Mouse (Mus musculus) adrenal gland (tissue): ENCODE results near the gene Gipr.

Experiments
- intact Hi-C: fragments of 180-260 bp; cut with DNase I; formaldehyde crosslinking; loops from one replicate; pipeline ENCODE4 v1.15.1; 2025
- long read RNA-seq, 2 experiments: library from polyadenylated mRNA; unstranded; transcript quantifications; one replicate each; pipeline ENCODE4 v2.0.0; 2020; ENCODE audit warnings: borderline replicate concordance in 1 of 2; ENCODE audit not compliant: insufficient replicate concordance in 1 of 2

Gipr gene
- long read RNA-seq, experiment 1, result 0 reads
- long read RNA-seq, experiment 2, result 0 reads

DNA sequence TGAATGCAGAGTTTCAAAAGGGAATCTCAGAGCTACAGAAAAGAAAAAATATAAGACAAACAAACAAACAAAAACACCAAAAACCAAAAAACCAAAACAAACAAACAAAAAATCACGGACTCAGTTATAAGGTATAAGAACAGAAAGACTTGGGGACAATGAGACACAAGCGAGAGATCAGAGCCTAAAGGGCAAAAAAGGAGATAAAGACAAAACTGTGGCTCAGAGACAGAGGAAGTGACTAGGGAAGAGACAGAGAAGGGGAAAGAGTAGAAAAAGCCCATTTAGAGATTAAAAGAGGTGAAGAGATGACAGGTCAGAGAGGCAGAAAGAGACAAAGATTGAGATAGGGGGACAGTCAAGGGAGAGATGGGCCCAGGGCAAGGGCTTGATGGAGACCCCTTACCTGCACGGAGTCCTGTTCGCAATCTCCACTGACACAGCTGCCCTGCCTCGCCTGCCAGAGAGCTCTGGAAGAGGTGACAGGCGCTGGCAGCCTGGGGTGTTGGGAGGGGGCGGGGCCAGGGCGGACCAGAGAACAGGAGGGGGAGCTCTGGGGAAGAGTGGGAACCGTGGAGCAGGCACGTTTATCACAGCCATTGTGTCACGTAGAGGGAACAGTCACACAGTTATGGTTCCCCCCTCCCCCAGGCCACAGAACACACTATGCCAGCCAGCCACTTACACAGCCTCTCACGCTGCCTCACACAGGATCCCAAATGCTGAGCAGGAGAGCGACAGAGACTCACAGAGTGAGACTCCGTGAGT, at the start of gene Gipr:
Gene Gipr, minus strand, starts transcription at position 472 of the 768 bp plus-strand sequence.
- intact Hi-C loops, result no loop called here

DNA sequence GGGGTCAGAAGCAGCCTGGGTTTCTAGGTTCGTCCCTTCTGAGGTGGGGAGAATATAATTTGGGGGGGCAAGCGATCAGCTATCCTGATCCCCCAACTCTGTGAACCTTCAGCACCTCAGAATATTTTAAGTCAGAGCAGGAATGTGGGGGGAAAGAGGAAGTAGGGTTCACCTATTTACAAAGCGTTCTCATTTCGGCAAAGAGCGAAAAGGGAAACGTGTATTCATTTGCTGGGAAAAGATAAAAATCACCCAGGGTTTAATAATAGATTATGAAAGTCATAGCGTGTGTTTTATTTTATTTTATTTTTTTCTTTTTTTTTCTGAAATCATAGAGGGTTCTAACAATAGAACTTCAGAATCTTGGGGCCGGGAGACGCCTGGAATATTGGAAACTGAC, 49.0 kb upstream of the Gipr start:
- intact Hi-C loops, result loop anchor here (5.0 kb wide), 1 partner anchor 38 kb away; the partner anchor contains the start of gene Eml2

DNA sequence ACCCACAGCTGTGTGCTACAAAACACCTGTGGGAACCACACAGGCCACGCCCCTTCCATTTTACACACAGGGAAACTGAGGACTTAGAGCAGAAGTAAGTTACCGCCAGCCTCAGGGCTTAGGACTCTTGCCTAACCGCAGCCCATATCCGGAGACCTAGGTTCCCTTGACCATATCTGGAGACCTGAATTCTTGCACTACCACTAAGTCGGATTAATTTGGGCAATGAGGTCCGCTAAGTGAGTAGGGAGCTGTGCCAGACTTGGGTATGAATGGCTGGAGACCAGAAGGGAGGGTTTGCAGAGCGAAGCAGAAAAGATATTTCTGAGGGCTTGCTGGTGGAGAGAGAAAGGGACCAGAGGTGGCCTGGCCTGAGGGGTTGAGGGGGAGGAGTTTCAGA, 48.4 kb upstream of the Gipr start:
- intact Hi-C loops, result loop anchor here (5.0 kb wide), 1 partner anchor 37 kb away; the partner anchor contains the start of gene Eml2

DNA sequence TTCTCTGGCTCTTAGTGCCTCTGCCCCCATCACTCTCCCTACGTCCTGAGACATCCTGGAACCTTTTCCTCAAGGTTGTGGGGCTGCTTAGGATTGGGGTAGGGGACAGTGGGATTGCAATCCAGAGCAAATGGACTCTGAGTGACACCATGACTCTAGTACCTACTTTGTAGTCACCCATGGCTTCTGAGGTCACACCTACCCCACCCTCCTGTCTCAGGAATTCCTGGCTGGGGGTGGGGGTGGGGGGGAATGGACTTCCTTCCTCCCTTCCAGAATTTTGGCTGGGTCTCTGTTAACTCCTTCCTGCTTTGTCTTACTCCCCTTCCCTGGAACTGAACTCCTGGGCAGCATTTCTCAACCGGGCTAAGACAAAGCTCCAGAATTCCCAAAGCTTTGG, 47.5 kb upstream of the Gipr start:
- intact Hi-C loops, result loop anchor here (5.0 kb wide), 1 partner anchor 36 kb away; the partner anchor contains the start of gene Eml2

DNA sequence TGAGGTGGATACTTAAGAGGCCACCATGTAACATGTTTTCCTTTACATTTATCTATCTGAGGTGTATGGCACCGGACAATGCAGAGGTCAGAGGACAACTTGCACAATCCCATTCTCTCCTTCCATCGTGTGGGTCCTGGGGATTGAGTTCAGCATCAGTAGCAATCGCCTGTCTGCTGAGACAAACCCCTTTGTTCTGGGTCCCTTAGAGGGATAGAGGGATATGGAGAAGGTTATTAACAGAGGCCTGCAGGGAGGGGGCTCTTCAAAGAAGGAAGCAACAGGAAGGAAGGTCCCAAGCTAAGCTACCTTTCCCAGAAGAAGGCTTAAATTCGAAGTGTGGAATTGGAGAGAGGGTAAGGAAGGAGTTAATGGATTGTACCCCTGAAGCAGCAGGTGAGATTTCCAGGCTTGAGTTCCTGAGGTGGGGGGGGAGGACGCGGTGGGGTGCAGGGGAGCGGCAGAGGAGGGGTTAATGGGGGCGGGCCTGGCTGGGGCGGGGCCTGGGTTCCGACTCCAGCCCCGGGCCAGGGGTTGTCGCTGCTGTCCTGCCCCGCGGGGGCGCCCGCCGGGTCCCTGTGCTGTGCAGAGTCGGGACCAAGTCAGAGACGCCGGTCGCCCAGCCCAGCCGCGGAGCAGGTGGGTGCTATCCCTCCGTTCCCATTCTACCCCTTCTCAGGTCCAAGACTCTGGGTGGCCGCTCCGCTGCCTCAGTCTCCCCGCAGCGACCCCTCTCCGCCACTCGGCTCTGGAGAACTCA, 46.2 kb upstream of the Gipr start, which contains the start of gene Gpr4:
Gene Gpr4, plus strand, starts transcription at position 543 of the 760 bp plus-strand sequence.
- intact Hi-C loops, result loop anchor here (5.0 kb wide), 1 partner anchor 35 kb away; the partner anchor contains the start of gene Eml2

DNA sequence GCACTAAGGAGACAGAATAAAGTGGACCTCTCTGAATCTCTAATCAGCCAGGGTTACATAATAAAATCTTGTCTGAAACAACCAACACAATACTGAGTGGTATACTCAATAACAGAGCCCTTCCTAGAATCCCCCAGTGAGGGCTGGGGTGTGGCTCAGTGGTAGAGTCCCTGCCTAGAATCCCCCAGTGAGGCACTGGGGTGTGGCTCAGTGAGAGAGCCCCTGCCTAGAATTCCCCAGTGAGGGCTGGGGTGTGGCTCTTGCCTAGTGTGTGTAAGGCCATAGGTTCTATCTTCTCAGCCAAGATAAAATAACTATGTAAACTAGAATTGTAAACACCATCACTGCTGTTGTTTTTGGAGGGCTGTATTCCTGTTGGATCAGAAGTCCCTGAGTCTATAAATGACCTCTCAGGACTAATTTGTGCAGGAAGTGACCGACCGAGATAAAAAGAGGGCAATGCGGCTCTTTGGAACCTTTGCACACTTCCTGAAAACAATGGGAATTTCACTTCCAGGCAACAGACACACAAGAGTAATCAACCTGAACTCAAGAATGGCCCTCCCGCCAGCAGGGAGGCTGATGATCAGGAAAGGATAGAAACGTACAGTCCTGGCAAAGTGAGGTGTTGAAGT, 45.2 kb upstream of the Gipr start:
- intact Hi-C loops, result loop anchor here (5.0 kb wide), 1 partner anchor 34 kb away; the partner anchor contains the start of gene Eml2

DNA sequence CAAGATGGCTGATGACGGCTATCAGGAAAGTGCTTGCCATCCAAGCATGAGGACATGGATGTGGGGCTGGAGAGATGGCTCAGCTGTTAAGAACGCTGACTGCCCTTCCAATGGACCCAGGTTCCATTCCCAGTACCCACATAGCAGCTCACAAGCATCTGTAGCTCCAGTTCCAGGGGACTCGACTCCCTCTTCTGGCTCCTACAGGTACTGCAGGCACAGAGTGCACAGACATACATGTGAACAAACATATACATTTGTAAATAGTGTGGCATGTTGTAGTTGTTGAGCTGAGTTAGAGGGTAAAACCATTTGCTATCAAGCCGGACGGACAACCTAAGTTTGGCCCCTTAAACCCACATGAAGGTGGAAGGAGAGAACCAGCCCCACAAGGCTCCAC, 44.1 kb upstream of the Gipr start:
- intact Hi-C loops, result loop anchor here (5.0 kb wide), 1 partner anchor 33 kb away; the partner anchor contains the start of gene Eml2

DNA sequence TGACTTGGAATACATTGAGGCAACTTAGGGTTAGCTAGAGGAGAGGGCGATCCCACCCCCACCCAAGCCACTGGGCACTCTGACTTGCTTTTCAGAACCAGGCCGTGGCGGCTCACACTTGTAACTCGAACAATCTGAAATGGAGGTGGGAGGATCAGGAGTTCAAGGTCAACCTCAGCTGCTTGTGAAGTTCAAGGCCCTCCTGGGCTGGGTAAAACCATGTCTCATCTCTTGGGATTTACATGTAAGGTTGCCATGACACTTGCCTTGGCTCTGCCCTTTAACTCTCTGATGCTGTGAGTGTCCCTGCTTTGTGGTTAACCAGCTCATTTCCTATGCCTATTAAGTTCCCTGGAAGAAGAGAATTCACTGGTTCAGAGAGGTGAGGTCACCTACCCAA, 43.6 kb upstream of the Gipr start:
- intact Hi-C loops, result no loop called here

DNA sequence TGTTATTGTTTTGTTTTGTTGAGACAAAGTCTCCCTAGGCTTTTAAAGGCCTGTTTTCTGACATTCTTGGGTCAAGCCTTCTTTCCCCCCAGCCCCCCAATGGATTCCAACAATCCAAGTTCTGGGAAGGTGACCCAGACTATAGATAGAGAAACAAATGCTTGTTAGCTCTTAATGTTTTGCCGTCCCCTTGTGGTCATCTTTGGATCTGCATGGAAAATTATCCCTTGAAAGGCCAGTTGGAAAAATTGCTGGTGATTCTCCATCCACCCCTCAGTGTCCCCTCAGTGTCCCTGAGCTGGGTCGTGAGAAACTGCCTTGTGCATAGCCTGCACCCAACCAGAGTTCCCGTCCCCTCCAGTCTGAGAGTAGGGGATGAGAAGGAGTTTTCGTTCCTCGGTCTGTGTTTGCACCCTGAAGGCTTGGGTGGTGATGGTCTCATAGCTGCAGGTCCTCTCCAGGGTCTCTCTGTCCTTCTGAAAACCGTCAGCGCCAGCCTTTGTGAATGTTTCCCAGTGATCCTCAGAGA, 43.1 kb upstream of the Gipr start:
- intact Hi-C loops, result no loop called here

DNA sequence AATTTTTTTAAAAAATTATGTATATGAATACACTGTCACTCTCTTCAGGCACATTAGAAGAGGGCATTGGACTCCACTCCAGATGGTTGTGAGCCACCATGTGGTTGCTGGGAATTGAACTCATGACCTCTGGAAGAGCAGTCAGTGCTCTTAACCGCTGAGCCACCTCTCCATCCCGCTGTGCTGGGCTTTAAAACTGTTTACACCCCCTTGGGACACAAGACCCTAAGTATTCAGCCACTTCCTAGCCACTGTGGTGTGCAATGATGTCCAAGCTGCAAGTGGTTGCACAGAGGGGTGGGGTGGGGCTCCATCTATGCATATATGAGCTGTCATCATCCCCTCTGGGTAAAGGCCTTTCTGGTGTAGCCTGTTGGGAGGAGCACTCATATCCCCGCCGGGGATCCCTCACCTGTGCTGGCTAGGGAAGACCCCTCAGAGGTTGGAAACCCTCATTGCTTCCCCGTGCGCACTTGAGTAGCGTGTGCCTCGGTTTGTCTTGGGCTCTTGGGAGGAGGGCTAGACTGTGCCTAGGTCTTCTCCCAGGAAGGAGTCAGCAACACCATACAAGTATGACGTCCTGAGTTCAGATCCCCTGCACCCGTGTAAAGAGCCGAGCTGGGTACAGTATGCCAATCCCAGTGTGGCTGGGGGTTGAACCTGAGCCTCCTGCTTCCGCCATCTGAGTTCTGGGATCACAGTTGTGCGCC, 42.4 kb upstream of the Gipr start:
- intact Hi-C loops, result no loop called here

DNA sequence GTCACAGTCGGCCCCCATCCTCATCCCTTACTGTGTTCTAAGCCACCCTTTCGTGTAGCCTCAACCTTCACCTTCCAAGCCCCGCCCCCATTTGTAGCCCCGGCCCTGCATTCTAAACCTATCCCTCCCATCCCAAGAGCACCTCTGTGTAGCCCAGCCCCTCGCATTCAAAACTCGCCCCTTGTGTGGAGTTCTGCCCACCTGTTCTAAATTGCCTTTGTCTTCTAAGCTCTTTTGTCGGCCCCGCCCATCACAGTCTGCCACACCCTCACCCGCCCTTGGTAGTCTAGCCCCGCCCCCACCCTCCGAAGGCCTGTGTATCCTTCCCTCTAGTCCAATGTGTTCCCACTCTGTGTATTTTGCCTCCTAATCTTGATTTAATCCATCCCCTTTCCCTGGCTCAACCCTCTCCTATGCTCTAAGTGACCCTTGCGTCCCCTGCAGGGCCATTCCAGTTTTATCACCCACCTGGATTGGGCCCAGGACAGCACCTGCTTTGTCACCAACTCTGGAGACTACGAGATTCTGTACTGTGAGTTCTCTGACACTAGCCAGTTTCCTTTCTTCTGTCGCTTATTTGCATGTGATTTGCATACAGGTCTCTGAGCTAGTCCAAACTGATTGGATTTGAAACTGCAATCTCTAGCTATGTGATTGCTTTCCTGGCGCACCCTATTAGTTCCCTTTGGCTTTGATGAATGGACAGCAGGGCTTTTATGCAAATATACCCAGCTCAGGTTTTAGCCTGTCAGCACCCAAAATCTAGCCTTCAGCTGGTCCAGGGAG, 36.3 kb upstream of the Gipr start:
- intact Hi-C loops, result no loop called here

DNA sequence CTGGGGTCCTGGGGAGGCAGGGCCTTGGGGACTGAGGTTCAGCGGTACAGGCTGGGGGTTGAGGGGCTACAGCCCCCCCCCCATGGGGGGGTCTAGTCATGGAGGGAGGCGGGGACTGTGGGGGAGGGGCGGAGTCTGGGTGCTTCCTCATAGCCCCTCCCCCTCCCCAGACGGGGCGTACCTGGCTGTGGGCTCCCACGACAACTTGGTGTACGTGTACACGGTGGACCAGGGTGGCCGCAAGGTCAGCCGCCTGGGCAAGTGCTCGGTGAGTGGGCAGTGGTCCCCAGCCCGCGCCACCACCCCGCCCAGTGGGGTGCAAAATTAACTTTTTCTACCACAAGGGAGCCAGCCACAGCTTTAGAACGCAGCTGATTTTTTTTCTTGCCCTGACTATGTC, 35.7 kb upstream of the Gipr start:
- intact Hi-C loops, result no loop called here

DNA sequence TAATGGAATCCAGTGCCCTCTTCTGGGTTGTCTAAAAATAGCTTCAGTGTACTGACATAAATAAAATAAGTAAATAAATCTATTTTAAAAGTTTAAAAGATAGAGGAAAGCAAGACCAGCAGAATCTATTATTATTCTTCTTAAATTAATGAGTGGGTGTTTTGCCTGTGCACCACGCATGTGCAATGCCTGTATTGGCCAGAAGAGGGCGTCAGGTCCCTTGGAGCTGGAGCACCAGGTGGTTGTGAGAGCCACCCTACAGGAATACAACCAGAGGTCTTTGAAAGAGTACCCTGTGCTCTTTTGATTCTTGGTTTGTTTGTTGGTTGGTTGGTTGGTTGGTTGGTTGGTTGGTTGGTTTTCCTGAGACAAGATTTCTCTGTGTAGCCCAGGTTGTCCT, 32.1 kb upstream of the Gipr start:
- intact Hi-C loops, result no loop called here

DNA sequence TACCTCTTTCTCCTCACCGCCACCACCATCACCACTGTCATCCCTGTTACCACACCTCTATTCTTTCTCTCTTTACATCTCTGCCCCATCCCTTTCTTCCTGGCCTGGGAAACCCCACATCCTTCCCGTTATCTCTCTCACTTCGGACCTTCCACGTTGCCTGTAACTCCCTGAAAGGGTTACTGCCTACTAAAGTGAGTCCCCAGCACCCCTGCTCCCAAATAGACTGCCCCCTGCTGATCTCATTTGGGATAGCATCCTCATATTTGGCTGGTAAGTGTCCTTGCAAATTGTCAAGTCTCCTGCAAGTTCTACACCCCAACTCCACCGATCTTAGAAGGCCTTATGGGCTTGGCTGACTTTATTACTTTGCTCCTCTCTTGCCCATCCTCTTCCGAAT, 30.7 kb upstream of the Gipr start:
- intact Hi-C loops, result no loop called here

DNA sequence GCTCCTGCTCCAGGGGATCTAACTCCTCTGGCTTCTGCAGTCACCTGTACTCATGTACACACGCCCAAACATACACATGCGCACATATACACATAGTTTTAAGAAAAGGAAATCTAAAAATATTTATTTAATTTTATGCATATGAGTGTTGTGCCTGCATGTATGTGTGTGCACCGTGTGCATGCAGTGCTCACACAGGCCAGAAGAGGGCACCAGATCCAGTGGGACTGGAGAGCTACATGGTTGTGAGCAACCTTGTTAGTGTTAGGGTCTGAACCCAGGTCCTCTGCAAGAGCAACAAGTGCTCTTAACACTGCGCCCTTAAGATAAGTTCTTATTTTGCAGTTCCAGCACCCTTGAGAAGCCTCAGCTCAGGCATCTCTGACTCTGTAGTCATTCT, 28.7 kb upstream of the Gipr start:
- intact Hi-C loops, result no loop called here

DNA sequence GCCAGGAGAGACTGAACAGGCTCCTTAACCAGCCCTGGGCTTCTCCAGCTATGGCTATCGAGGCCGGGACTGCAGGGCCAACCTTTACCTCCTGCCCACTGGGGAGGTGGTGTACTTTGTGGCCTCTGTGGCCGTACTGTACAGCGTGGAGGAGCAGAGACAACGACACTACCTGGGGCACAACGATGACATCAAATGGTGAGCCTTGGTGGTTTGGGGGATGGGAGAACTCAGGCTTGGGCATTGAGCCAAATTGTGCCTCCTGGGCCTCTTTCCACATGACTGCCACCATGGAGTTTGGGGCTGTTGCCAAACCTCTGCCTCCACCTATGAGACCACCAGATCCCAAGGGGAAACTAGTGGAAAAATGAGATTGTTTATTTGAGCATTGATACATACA, 18.8 kb upstream of the Gipr start:
- intact Hi-C loops, result no loop called here

DNA sequence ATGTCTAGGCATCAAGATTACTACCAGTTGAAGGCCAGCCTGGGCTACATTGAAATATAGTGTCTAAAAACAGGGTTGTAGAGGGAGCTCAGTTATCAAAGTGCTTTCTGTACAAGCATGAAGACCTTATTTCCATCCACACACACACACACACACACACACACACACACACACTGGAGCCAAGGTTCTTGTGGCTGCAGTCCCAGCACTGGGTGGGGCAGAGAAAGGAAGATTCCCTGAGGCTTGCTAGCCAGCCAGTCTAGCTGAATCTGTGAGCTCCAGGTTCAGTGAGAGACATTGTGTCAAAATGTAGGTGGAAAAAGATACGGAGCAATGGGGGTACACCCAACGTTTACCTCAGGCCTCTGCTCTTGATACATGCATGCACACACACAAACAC, 18.3 kb upstream of the Gipr start:
- intact Hi-C loops, result no loop called here

DNA sequence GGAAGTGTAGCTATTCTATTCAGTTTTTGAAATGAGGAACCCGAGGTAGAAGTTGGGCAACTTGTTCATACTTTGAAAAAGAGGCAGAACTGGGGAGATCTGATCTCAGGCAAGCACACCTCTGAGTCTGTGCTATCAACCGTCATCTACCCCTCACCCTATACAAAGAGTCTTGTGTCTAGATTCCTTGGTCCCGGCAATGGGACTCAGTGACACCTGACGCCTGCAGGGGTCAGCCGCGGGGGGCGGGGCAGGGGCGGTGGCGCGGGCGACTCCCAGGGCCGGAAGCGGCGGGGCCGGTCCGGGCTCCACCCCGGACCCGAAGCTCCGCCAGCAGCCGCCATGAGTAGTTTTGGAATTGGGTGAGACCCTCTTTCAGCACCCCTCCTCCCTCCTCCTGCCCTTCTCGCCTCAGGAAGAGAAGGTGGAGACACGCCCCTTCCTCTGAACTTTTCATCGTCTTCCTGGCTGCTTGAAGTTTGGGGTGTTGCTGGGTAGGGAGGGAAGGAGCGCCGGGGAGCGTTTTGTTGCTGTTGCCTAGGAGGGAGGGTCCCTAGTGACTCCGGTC, 15.0 kb upstream of the Gipr start:
- intact Hi-C loops, result no loop called here

DNA sequence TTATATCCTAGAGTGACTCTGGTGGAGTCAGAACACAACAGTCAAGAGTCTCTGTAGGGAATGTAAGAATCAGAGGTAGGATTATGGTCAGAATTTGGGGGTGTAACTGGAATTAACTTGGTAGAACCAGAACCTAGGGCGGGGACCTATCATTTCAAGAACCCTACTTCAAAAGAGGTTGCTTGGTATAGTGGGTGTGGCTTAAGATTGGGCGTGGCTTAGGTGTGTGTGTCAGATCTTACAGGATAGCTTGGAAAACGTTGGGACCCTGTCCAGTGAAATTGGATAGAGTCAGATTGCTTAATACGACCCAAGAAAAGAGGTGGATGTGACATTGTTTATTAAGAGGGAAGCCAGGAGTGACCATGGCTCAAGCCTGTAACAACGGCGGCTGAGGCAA, 14.0 kb upstream of the Gipr start:
- intact Hi-C loops, result loop anchor here (5.0 kb wide), 1 partner anchor 32 kb away; the partner anchor contains the start of gene Gpr4
